Mouse (Mus musculus): ENCODE data around the gene Pafah2.

- TF ChIP-seq POLR2A (IDR thresholded peaks at IDR 0.05; ENCODE audit: insufficient read depth, low read length) (no peak), EP300 (IDR thresholded peaks at IDR 0.05; ENCODE audit: insufficient read depth, low read depth, low read length) (no peak), CTCF (IDR thresholded peaks at IDR 0.05; ENCODE audit: low read depth, low read length) (no peak)
Measured at GRCm38 (mm10) chr4:134416602-134417001, 20.5 kb downstream of the Pafah2 start.
